Mouse (Mus musculus) retina, postnatal 1 day (tissue): ENCODE results near the gene Trpm1.

Experiments
- DNase-seq: peaks from one replicate; pipeline ENCODE4 v3.0.0-alpha.2; 2012

Trpm1 gene

GRCm38 (mm10) chr7:64291722-64292121, 138.1 kb downstream of the Trpm1 start:
- no peak for DNase-seq

DNA sequence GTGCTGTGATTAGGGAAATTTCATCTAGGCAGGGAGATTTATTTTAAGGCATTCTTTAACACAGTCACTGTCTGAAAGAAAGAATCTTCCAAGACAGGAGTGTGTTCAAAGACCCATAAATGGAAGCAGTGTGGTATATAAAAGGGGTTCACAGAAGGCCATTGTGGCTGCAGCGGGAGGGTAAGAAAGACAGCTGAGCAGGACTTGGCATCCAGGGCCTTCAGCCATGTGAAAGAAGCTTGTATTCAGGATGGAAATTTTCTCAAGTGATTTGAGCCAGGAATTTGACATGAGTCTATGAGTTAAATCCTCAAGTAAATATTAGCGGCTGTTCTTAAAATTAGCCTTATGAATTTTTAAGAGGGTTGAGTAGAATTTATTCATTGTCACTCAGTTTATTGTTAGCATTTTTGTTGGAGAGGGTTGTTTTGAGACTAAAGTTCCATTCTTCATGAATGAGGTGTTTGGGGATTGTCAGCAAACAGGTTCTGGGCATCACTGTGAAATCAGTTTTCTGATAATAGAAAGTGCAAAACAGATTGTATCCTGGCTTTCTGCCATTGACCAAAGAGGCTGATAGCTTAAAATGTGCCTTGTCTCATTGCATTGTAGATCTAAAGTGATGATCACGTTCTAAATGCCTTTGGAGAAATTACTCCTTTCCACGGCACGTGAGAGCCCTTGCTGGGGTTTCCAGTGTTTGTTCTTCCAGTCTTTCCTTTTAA, 142.8 kb downstream of the Trpm1 start:
- DNase-seq: no peak

GRCm38 (mm10) chr7:64310241-64310640, 156.6 kb downstream of the Trpm1 start:
- DNase-seq: no peak

- DNase-seq: no peak
Observed at GRCm38 (mm10) chr7:64310756-64311155, 157.1 kb downstream of the Trpm1 start.

DNA sequence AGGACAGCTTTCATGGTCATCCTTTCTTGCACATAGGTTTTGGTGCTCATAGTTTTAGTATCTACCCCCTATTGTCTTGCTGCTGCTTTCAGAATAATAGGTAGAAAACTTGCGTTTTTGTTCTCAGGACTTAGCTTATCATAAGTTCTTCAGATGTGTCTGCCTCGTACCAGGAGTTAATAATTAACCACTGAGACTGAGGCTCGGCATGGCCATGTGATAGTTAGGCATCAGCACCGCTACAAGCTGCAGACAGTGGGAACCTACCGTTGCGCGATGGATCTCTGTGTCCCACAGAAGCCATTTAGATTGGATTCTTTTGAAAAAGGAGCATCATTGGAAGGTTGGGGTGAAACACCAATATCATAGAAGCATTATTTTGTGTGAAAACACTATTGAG, 159.2 kb downstream of the Trpm1 start:
- DNase-seq: no peak
